Mouse (Mus musculus) thymus, adult 2 months (tissue): ENCODE measurements at regions not wholly inside any gene's neighbourhood (a gene's known extent, or its start where the extent isn't known, plus 50 kb on each side); places are given as distances from the start of the nearest gene placed in this dataset.
"Not testable (repeated sequence)": the region's sequence is repeated elsewhere in the genome, so short reads cannot be mapped to it uniquely, and the experiment has no call there.

Source experiments
- DNase-seq: peaks from one replicate; pipeline ENCODE4 v3.0.0; 2021
- H3K27ac ChIP-seq: fragments of 200-500 bp; 2 replicates; pipeline ENCODE4 v1.5.1; 2012; ENCODE audit warnings: low read length, control low read depth; ENCODE audit not compliant: control insufficient read depth, insufficient read depth
- H3K27me3 ChIP-seq: fragments of 200-500 bp; 2 replicates; pipeline ENCODE4 v1.6.1; 2012; ENCODE audit warnings: mild to moderate bottlenecking, low read length, moderate library complexity, mixed read lengths; ENCODE audit not compliant: control insufficient read depth, insufficient read depth
- H3K36me3 ChIP-seq: fragments of 200-500 bp; 2 replicates; pipeline ENCODE4 v1.6.1; 2012; ENCODE audit warnings: mild to moderate bottlenecking, low read length, moderate library complexity; ENCODE audit not compliant: control insufficient read depth, insufficient read depth
- H3K4me1 ChIP-seq: fragments of 200-500 bp; replicated peaks from 2 replicates; pipeline ENCODE4 v1.6.1; 2012; ENCODE audit warnings: low read length; ENCODE audit not compliant: control insufficient read depth, insufficient read depth
- H3K4me3 ChIP-seq: fragments of 200-500 bp; 2 replicates; pipeline ENCODE4 v1.5.1; 2012; ENCODE audit warnings: mild to moderate bottlenecking, low read length, control low read depth, moderate library complexity; ENCODE audit not compliant: control insufficient read depth, insufficient read depth
- CTCF ChIP-seq: fragments of 200-500 bp; IDR thresholded peaks from 2 replicates; pipeline ENCODE4 v1.5.1; 2012; ENCODE audit warnings: mild to moderate bottlenecking, control low read depth, low read length, moderate library complexity, borderline replicate concordance; ENCODE audit not compliant: control insufficient read depth, poor library complexity, insufficient read depth; ENCODE audit errors: extremely low read depth
- POLR2A ChIP-seq: fragments of 200-500 bp; IDR thresholded peaks from 2 replicates; pipeline ENCODE4 v1.6.1; 2012; ENCODE audit warnings: mild to moderate bottlenecking, low read length, control low read depth, moderate library complexity; ENCODE audit not compliant: control insufficient read depth, poor library complexity, insufficient read depth; ENCODE audit errors: extremely low read depth
- WGBS: fragments of 180-500 bp; shearing (Covaris S2); methylation state at CpG from one replicate; pipeline ENCODE4 v1.1.7; 2018; 5-methylcytosine and 5-hydroxymethylcytosine counted together

- DNase-seq = no peak
- Histone ChIP-seq H3K36me3 (no peaks in the 10 kb centered on the region), H3K4me3 (no peak overlapping the region), H3K4me1 (no peaks in the 10 kb centered on the region), H3K27ac (no peak overlapping the region), H3K27me3 (no peaks in the 10 kb centered on the region)
- 97% methylated on average over 2 of the region's 2 CpGs for WGBS
- TF ChIP-seq CTCF = no peak
- TF ChIP-seq POLR2A = no peak
These were observed 113.2 kb upstream of the Supt20 start for GRCm38 (mm10) chr3:54579425-54579824.

GRCm38 (mm10) chr3:54580339-54580738, 112.3 kb upstream of the Supt20 start:
- no peak overlapping the region for H3K4me3 ChIP-seq
- 97% methylated on average over 6 of the region's 6 CpGs for WGBS
- no peak for TF ChIP-seq CTCF
- no peak for TF ChIP-seq POLR2A
- no peaks in the 10 kb centered on the region for H3K36me3 ChIP-seq
- no peaks in the 10 kb centered on the region for H3K4me1 ChIP-seq
- H3K27me3 ChIP-seq = no peaks in the 10 kb centered on the region
- no peak overlapping the region for H3K27ac ChIP-seq
- no peak for DNase-seq

- H3K36me3 ChIP-seq, DNase-seq, H3K27ac ChIP-seq, H3K4me3 ChIP-seq, H3K27me3 ChIP-seq, H3K4me1 ChIP-seq: not testable (repeated sequence)
- WGBS = 94% methylated on average over 10 of the region's 10 CpGs
These were observed 106.8 kb upstream of the Supt20 start for GRCm38 (mm10) chr3:54585781-54586180.

- Histone ChIP-seq H3K27me3 (no peaks in the 10 kb centered on the region), H3K4me1 (peaks cover 15% of the 10 kb centered on the region), H3K27ac (no peak overlapping the region), H3K4me3 (no peak overlapping the region), H3K36me3 (no peaks in the 10 kb centered on the region)
- DNase-seq = no peak
- TF ChIP-seq POLR2A (no peak), CTCF (no peak)
- 89% methylated on average over 21 of the region's 21 CpGs for WGBS
These were observed 105.2 kb upstream of the Supt20 start for GRCm38 (mm10) chr3:54587127-54587995.

GRCm38 (mm10) chr3:54588198-54588597, 104.4 kb upstream of the Supt20 start:
- no peak for DNase-seq
- Histone ChIP-seq H3K27ac (no peak overlapping the region), H3K4me3 (no peak overlapping the region), H3K36me3 (no peaks in the 10 kb centered on the region), H3K4me1 (peaks cover 22% of the 10 kb centered on the region), H3K27me3 (no peaks in the 10 kb centered on the region)
- TF ChIP-seq CTCF = no peak
- WGBS = 55% methylated on average over 5 of the region's 5 CpGs

- peak; percentile 68 for DNase-seq
- Histone ChIP-seq H3K27ac (peak overlapping the region; percentile 67), H3K4me1 (peaks cover 23% of the 10 kb centered on the region), H3K36me3 (no peaks in the 10 kb centered on the region), H3K4me3 (no peak overlapping the region), H3K27me3 (no peaks in the 10 kb centered on the region)
- 8% methylated on average over 9 of the region's 9 CpGs for WGBS
- TF ChIP-seq POLR2A = peak; percentile 44; the same call in 1 of the 2 replicates
- TF ChIP-seq CTCF = peak; percentile 28; the same call in 1 of the 2 replicates
These were observed 102.6 kb upstream of the Supt20 start for GRCm38 (mm10) chr3:54589976-54590375.

GRCm38 (mm10) chr3:54591160-54591559, 101.4 kb upstream of the Supt20 start:
- Histone ChIP-seq H3K27me3 (no peaks in the 10 kb centered on the region), H3K27ac (no peak overlapping the region), H3K4me1 (peaks cover 23% of the 10 kb centered on the region), H3K36me3 (no peaks in the 10 kb centered on the region), H3K4me3 (no peak overlapping the region)
- TF ChIP-seq CTCF (no peak), POLR2A (no peak)
- WGBS = 89% methylated on average over 3 of the region's 3 CpGs
- DNase-seq = no peak
